Mouse (Mus musculus) hindbrain, embryonic 16.5 days (tissue): ENCODE results near the gene Afg3l1. TPM values are rescaled to one million over a fixed set of nuclear protein-coding genes. Genes with fewer than 3 reads are reported as not detected.
A peak's percentile ranks its signal among the peaks of the same experiment; 100 is the strongest.
"Not testable (repeated sequence)": the region's sequence is repeated elsewhere in the genome, so short reads cannot be mapped to it uniquely, and the experiment has no call there.

Experiments
- ATAC-seq: fragments of 200-750 bp; cut with Nextera tagmentation; 2 replicates; pipeline ENCODE4 v1.8.0; 2017; ENCODE audit warnings: moderate TSS enrichment, moderate library complexity
- H3K27ac ChIP-seq: fragments of 300-500 bp; sonication (generic); 2 replicates; pipeline ENCODE4 v1.5.1; 2014; ENCODE audit warnings: low read depth, mild to moderate bottlenecking, control low read depth, low read length, moderate library complexity
- H3K27me3 ChIP-seq: fragments of 300-500 bp; sonication (generic); replicated peaks from 2 replicates; pipeline ENCODE4 v1.6.1; 2014; ENCODE audit warnings: low read length; ENCODE audit not compliant: control insufficient read depth, insufficient read depth
- H3K36me3 ChIP-seq: fragments of 300-500 bp; sonication (generic); 2 replicates; pipeline ENCODE4 v1.6.1; 2014; ENCODE audit warnings: mild to moderate bottlenecking, low read length, moderate library complexity, mixed read lengths; ENCODE audit not compliant: control insufficient read depth, insufficient read depth
- H3K4me1 ChIP-seq: fragments of 300-500 bp; sonication (generic); 2 replicates; pipeline ENCODE4 v1.6.1; 2014; ENCODE audit warnings: low read depth, low read length; ENCODE audit not compliant: control insufficient read depth, insufficient read depth
- H3K4me2 ChIP-seq: fragments of 300-500 bp; sonication (generic); 2 replicates; pipeline ENCODE4 v1.6.1; 2014; ENCODE audit warnings: mild to moderate bottlenecking, low read length, control low read depth, moderate library complexity
- H3K4me3 ChIP-seq: fragments of 300-500 bp; sonication (generic); 2 replicates; pipeline ENCODE4 v1.5.1; 2014; ENCODE audit warnings: mild to moderate bottlenecking, low read length, control low read depth, moderate library complexity
- H3K9ac ChIP-seq: fragments of 300-500 bp; sonication (generic); 2 replicates; pipeline ENCODE4 v1.6.1; 2014; ENCODE audit warnings: low read depth, mild to moderate bottlenecking, control low read depth, low read length, moderate library complexity
- H3K9me3 ChIP-seq: fragments of 300-500 bp; sonication (generic); 2 replicates; pipeline ENCODE4 v1.6.1; 2014; ENCODE audit warnings: mild to moderate bottlenecking, low read length, moderate library complexity; ENCODE audit not compliant: control insufficient read depth
- WGBS: fragments of 180-500 bp; shearing (Covaris S2); extraction: QIAGEN DNeasy Blood & Tissue Kit; methylation state at CpG from one replicate; pipeline ENCODE4 v1.1.7; 2014; 5-methylcytosine and 5-hydroxymethylcytosine counted together
- polyA plus RNA-seq: library from polyadenylated mRNA; unstranded; fragments of >200 nt; fragmentation: Nextera tagmentation; extraction: Ambion mirVana; gene quantifications from 2 replicates; pipeline ENCODE4 v1.2.1, GENCODE M21; 2015

Afg3l1 gene
- polyA plus RNA-seq = 48.7 and 57.4 TPM in 2 replicates

GRCm38 (mm10) chr8:123477737-123478258 lies at the start of gene Afg3l1:
Gene Afg3l1, plus strand, starts transcription at chr8:123477903.
- Histone ChIP-seq H3K9ac (peak within 1 kb of the TSS; percentile 92), H3K27me3 (no peaks in the 10 kb centered on the region), H3K9me3 (no peaks in the 10 kb centered on the region), H3K4me2 (peak within 1 kb of the TSS; percentile 88), H3K27ac (peak within 1 kb of the TSS; percentile 98), H3K4me3 (peak within 1 kb of the TSS; percentile 74), H3K36me3 (peaks cover 9% of the 10 kb centered on the region), H3K4me1 (peaks cover 17% of the 10 kb centered on the region)
- under 1% methylated on average over 47 of the region's 58 CpGs for WGBS
- peak; percentile 90 for ATAC-seq

- no peak overlapping the region for H3K4me2 ChIP-seq
- peaks cover 41% of the 10 kb centered on the region for H3K9me3 ChIP-seq
- no peak overlapping the region for H3K9ac ChIP-seq
- no peaks in the 10 kb centered on the region for H3K36me3 ChIP-seq
- no peaks in the 10 kb centered on the region for H3K4me1 ChIP-seq
- H3K27ac ChIP-seq = no peak overlapping the region
- ATAC-seq = no peak
- H3K27me3 ChIP-seq = no peaks in the 10 kb centered on the region
- no peak overlapping the region for H3K4me3 ChIP-seq
- 99% methylated on average over 29 of the region's 29 CpGs for WGBS
These were observed 49.3 kb upstream of the Afg3l1 start for GRCm38 (mm10) chr8:123428343-123428893.

- no peak overlapping the region for H3K9ac ChIP-seq
- peaks cover 42% of the 10 kb centered on the region for H3K9me3 ChIP-seq
- WGBS = 97% methylated on average over 23 of the region's 23 CpGs
- no peaks in the 10 kb centered on the region for H3K4me1 ChIP-seq
- no peak overlapping the region for H3K4me3 ChIP-seq
- no peaks in the 10 kb centered on the region for H3K27me3 ChIP-seq
- H3K4me2 ChIP-seq = no peak overlapping the region
- no peak for ATAC-seq
- no peak overlapping the region for H3K27ac ChIP-seq
- H3K36me3 ChIP-seq = no peaks in the 10 kb centered on the region
These were observed 48.6 kb upstream of the Afg3l1 start for GRCm38 (mm10) chr8:123428939-123429721.

GRCm38 (mm10) chr8:123429722-123430013 lies 48.0 kb upstream of the Afg3l1 start:
- not testable (repeated sequence) for ATAC-seq, H3K4me2 ChIP-seq, H3K36me3 ChIP-seq, H3K27ac ChIP-seq, H3K4me3 ChIP-seq, H3K27me3 ChIP-seq, H3K4me1 ChIP-seq, H3K9ac ChIP-seq
- H3K9me3 ChIP-seq = peaks cover 42% of the 10 kb centered on the region
- 97% methylated on average over 15 of the region's 15 CpGs for WGBS

GRCm38 (mm10) chr8:123430936-123431335 lies 46.8 kb upstream of the Afg3l1 start:
- not testable (repeated sequence) for ATAC-seq, H3K27me3 ChIP-seq, H3K36me3 ChIP-seq, H3K9ac ChIP-seq, H3K4me1 ChIP-seq, H3K4me2 ChIP-seq, H3K27ac ChIP-seq, H3K4me3 ChIP-seq
- WGBS = 96% methylated on average over 5 of the region's 8 CpGs
- H3K9me3 ChIP-seq = peaks cover 42% of the 10 kb centered on the region

GRCm38 (mm10) chr8:123431616-123432365 lies 45.9 kb upstream of the Afg3l1 start:
- Histone ChIP-seq H3K9me3 (peaks cover 42% of the 10 kb centered on the region), H3K27me3 (no peaks in the 10 kb centered on the region), H3K4me1 (no peaks in the 10 kb centered on the region), H3K27ac (no peak overlapping the region), H3K4me2 (no peak overlapping the region), H3K4me3 (no peak overlapping the region), H3K9ac (no peak overlapping the region), H3K36me3 (no peaks in the 10 kb centered on the region)
- no peak for ATAC-seq
- 96% methylated on average over 25 of the region's 25 CpGs for WGBS

- Histone ChIP-seq H3K9me3 (peaks cover 37% of the 10 kb centered on the region), H3K27ac (no peak overlapping the region), H3K36me3 (no peaks in the 10 kb centered on the region), H3K4me2 (no peak overlapping the region), H3K27me3 (no peaks in the 10 kb centered on the region), H3K4me1 (no peaks in the 10 kb centered on the region), H3K9ac (no peak overlapping the region), H3K4me3 (no peak overlapping the region)
- 95% methylated on average over 16 of the region's 16 CpGs for WGBS
- ATAC-seq = no peak
These were observed 45.3 kb upstream of the Afg3l1 start for GRCm38 (mm10) chr8:123432381-123432780.

GRCm38 (mm10) chr8:123433241-123433974 lies 44.3 kb upstream of the Afg3l1 start:
- H3K9ac ChIP-seq, H3K4me1 ChIP-seq, H3K36me3 ChIP-seq, H3K4me3 ChIP-seq, H3K27ac ChIP-seq, H3K4me2 ChIP-seq, H3K27me3 ChIP-seq, ATAC-seq: not testable (repeated sequence)
- WGBS = 96% methylated on average over 41 of the region's 47 CpGs
- H3K9me3 ChIP-seq = peaks cover 26% of the 10 kb centered on the region
